Mouse (Mus musculus): Measurements from ENCODE around the gene Ndufs2. TPM values are rescaled to one million over a fixed set of nuclear protein-coding genes. Genes with fewer than 3 reads are reported as not detected.

The Ndufs2 gene
- polyA plus RNA-seq, 1 experiment from 2014 or later, result 234 TPM

GRCm38 (mm10) chr1:171286517-171286916 is 35.3 kb upstream of the Ndufs2 start:
- no peak for ATAC-seq (ENCODE audit: low read depth)
- peak overlapping the region; percentile 70 for H3K4me2 ChIP-seq (ENCODE audit: low read depth, low read length)
- H3K9me3 ChIP-seq (ENCODE audit: control insufficient read depth, low read length), result no peaks in the 10 kb centered on the region
- H3K36me3 ChIP-seq (ENCODE audit: control insufficient read depth, insufficient read depth, low read length), result peaks cover 18% of the 10 kb centered on the region
- WGBS, result 93% methylated on average over 19 of the region's 19 CpGs
- H3K27me3 ChIP-seq (ENCODE audit: control insufficient read depth, insufficient read depth, low read length), result no peaks in the 10 kb centered on the region
- peaks cover 9% of the 10 kb centered on the region for H3K4me1 ChIP-seq (ENCODE audit: control insufficient read depth, insufficient read depth, low read length)
- peak overlapping the region; percentile 94; the same call in 1 of the 2 replicates for H3K4me3 ChIP-seq (ENCODE audit: low read depth, low read length)
- H3K9ac ChIP-seq (replicated peaks; ENCODE audit: low read depth, low read length), result peak overlapping the region; percentile 98; the same call in 1 of the 2 replicates
- no peak overlapping the region for H3K27ac ChIP-seq (ENCODE audit: low read depth, low read length)

GRCm38 (mm10) chr1:171285096-171285892 is 34.1 kb upstream of the Ndufs2 start:
- H3K4me3 ChIP-seq (ENCODE audit: low read depth, low read length), result no peak overlapping the region
- 86% methylated on average over 20 of the region's 20 CpGs for WGBS
- H3K9ac ChIP-seq (replicated peaks; ENCODE audit: low read depth, low read length), result no peak overlapping the region
- no peak overlapping the region for H3K4me2 ChIP-seq (ENCODE audit: low read depth, low read length)
- peaks cover 18% of the 10 kb centered on the region for H3K36me3 ChIP-seq (ENCODE audit: control insufficient read depth, insufficient read depth, low read length)
- H3K4me1 ChIP-seq (ENCODE audit: control insufficient read depth, insufficient read depth, low read length), result peaks cover 10% of the 10 kb centered on the region
- H3K27me3 ChIP-seq (ENCODE audit: control insufficient read depth, insufficient read depth, low read length), result no peaks in the 10 kb centered on the region
- ATAC-seq (ENCODE audit: low read depth), result no peak
- no peaks in the 10 kb centered on the region for H3K9me3 ChIP-seq (ENCODE audit: control insufficient read depth, low read length)
- no peak overlapping the region for H3K27ac ChIP-seq (ENCODE audit: low read depth, low read length)

- Histone ChIP-seq H3K9me3 (ENCODE audit: control insufficient read depth, low read length) (no peaks in the 10 kb centered on the region), H3K27me3 (ENCODE audit: control insufficient read depth, insufficient read depth, low read length) (no peaks in the 10 kb centered on the region), H3K4me3 (ENCODE audit: low read depth, low read length) (no peak overlapping the region), H3K27ac (ENCODE audit: low read depth, low read length) (no peak overlapping the region), H3K9ac (replicated peaks; ENCODE audit: low read depth, low read length) (no peak overlapping the region), H3K36me3 (ENCODE audit: control insufficient read depth, insufficient read depth, low read length) (peaks cover 18% of the 10 kb centered on the region), H3K4me2 (ENCODE audit: low read depth, low read length) (no peak overlapping the region), H3K4me1 (ENCODE audit: control insufficient read depth, insufficient read depth, low read length) (peaks cover 16% of the 10 kb centered on the region)
- 89% methylated on average over 15 of the region's 15 CpGs for WGBS
- no peak for ATAC-seq (ENCODE audit: low read depth)
Observed at GRCm38 (mm10) chr1:171284491-171284890, 33.3 kb upstream of the Ndufs2 start.

DNA sequence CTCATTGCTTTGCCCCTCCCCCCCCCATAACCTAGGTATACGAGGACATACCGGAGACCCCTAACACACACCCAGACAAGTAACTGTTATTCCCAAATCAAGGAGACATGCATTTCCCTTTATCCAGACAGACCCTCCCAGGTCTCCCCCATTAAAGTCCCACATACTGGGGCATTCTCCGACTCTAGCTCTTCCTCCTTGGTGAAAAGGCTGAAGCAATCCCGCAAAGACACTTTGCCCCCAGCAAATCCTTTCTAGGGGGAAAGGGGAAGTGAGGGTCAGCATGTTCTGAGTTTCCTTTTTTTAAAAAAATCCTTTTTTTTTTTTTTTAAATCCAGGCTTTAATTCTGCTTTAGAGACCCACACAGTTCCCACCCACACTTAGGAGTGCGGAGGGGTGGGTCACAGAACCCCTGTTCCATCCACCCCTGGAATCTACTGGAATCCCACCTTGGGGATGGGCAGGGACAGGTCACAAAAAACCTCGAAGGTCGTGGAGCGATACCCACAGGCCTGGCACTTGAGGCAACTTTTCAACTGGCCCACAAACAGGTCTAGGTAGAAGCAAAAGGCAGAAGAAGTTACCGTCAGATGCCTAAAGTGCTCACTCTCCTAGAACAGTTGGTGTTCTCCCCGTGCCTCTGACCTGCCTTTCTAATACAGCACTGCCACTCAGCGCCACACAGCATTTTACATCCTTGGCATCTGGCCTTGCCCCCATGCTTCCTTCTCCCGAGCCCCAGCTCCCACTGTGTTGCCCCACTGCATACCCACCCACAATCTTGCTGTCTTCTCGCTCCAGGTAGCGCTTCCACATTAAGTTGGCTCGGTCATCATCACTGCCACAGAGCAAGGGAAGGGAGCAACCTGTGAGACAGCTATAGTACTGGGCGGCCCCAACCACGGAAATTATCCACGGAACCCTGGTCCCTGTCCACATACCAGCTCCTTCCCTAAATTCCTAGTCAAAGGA is 32.3 kb upstream of the Ndufs2 start:
- no peak overlapping the region for H3K27ac ChIP-seq (ENCODE audit: low read depth, low read length)
- H3K9me3 ChIP-seq (ENCODE audit: control insufficient read depth, low read length), result no peaks in the 10 kb centered on the region
- no peak overlapping the region for H3K4me3 ChIP-seq (ENCODE audit: low read depth, low read length)
- peaks cover 16% of the 10 kb centered on the region for H3K4me1 ChIP-seq (ENCODE audit: control insufficient read depth, insufficient read depth, low read length)
- ATAC-seq (ENCODE audit: low read depth), result no peak
- H3K4me2 ChIP-seq (ENCODE audit: low read depth, low read length), result no peak overlapping the region
- WGBS, result 93% methylated on average over 18 of the region's 18 CpGs
- H3K9ac ChIP-seq (replicated peaks; ENCODE audit: low read depth, low read length), result no peak overlapping the region
- no peaks in the 10 kb centered on the region for H3K27me3 ChIP-seq (ENCODE audit: control insufficient read depth, insufficient read depth, low read length)
- H3K36me3 ChIP-seq (ENCODE audit: control insufficient read depth, insufficient read depth, low read length), result peaks cover 18% of the 10 kb centered on the region

GRCm38 (mm10) chr1:171282086-171282805 is 31.1 kb upstream of the Ndufs2 start:
- H3K4me3 ChIP-seq (ENCODE audit: low read depth, low read length), result no peak overlapping the region
- no peak for ATAC-seq (ENCODE audit: low read depth)
- no peak overlapping the region for H3K4me2 ChIP-seq (ENCODE audit: low read depth, low read length)
- H3K9me3 ChIP-seq (ENCODE audit: control insufficient read depth, low read length), result no peaks in the 10 kb centered on the region
- peaks cover 22% of the 10 kb centered on the region for H3K36me3 ChIP-seq (ENCODE audit: control insufficient read depth, insufficient read depth, low read length)
- H3K9ac ChIP-seq (replicated peaks; ENCODE audit: low read depth, low read length), result no peak overlapping the region
- no peak overlapping the region for H3K27ac ChIP-seq (ENCODE audit: low read depth, low read length)
- no peaks in the 10 kb centered on the region for H3K27me3 ChIP-seq (ENCODE audit: control insufficient read depth, insufficient read depth, low read length)
- peaks cover 16% of the 10 kb centered on the region for H3K4me1 ChIP-seq (ENCODE audit: control insufficient read depth, insufficient read depth, low read length)
- WGBS, result 82% methylated on average over 18 of the region's 18 CpGs

DNA sequence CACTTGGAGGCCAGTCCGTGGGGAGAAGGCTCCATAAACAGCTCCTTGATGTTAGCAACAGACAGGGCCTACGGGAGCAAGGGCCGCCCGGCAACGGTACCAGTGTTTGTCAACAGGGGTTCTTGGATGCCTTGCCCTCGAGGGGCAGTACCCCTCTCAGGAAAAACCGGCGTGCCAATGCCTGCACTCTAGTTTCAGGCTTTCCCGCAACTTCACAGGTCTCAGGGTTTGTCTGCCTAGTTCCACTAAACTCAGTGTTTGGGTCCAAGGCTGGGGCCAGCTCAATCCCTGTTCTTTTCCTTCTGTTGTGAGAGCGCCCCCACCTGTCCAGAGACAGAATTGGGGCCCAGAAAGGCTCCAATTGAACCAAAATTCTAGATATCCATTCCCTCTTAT is 30.3 kb upstream of the Ndufs2 start:
- Histone ChIP-seq H3K4me2 (ENCODE audit: low read depth, low read length) (peak overlapping the region; percentile 49), H3K4me3 (ENCODE audit: low read depth, low read length) (peak overlapping the region; percentile 48), H3K27ac (ENCODE audit: low read depth, low read length) (peak overlapping the region; percentile 60; the same call in 1 of the 2 replicates), H3K36me3 (ENCODE audit: control insufficient read depth, insufficient read depth, low read length) (peaks cover 29% of the 10 kb centered on the region), H3K9ac (replicated peaks; ENCODE audit: low read depth, low read length) (0 out of 2 replicates have a peak overlapping the region, but pooled peaks have one; percentile 12), H3K9me3 (ENCODE audit: control insufficient read depth, low read length) (no peaks in the 10 kb centered on the region), H3K4me1 (ENCODE audit: control insufficient read depth, insufficient read depth, low read length) (peaks cover 13% of the 10 kb centered on the region), H3K27me3 (ENCODE audit: control insufficient read depth, insufficient read depth, low read length) (no peaks in the 10 kb centered on the region)
- ATAC-seq (ENCODE audit: low read depth), result peak; percentile 42
- under 1% methylated on average over 10 of the region's 10 CpGs for WGBS

GRCm38 (mm10) chr1:171280916-171281527 is 29.8 kb upstream of the Ndufs2 start, which contains the start of gene Ppox:
Ppox (minus strand) TSS chr1:171281186.
- ATAC-seq (ENCODE audit: low read depth), result peak; percentile 98
- Histone ChIP-seq H3K9ac (replicated peaks; ENCODE audit: low read depth, low read length) (peak within 1 kb of the TSS; percentile 47), H3K27me3 (ENCODE audit: control insufficient read depth, insufficient read depth, low read length) (no peaks in the 10 kb centered on the region), H3K27ac (ENCODE audit: low read depth, low read length) (peak within 1 kb of the TSS; percentile 60; the same call in 1 of the 2 replicates), H3K4me3 (ENCODE audit: low read depth, low read length) (peak within 1 kb of the TSS; percentile 48), H3K9me3 (ENCODE audit: control insufficient read depth, low read length) (no peaks in the 10 kb centered on the region), H3K4me2 (ENCODE audit: low read depth, low read length) (peak within 1 kb of the TSS; percentile 66), H3K36me3 (ENCODE audit: control insufficient read depth, insufficient read depth, low read length) (peaks cover 34% of the 10 kb centered on the region), H3K4me1 (ENCODE audit: control insufficient read depth, insufficient read depth, low read length) (peaks cover 9% of the 10 kb centered on the region)
- WGBS, result under 1% methylated on average over 26 of the region's 26 CpGs

- Histone ChIP-seq H3K27me3 (ENCODE audit: control insufficient read depth, insufficient read depth, low read length) (no peaks in the 10 kb centered on the region), H3K4me1 (ENCODE audit: control insufficient read depth, insufficient read depth, low read length) (peaks cover 7% of the 10 kb centered on the region), H3K36me3 (ENCODE audit: control insufficient read depth, insufficient read depth, low read length) (peaks cover 33% of the 10 kb centered on the region), H3K9ac (replicated peaks; ENCODE audit: low read depth, low read length) (peak overlapping the region; percentile 47), H3K4me2 (ENCODE audit: low read depth, low read length) (peak overlapping the region; percentile 66), H3K9me3 (ENCODE audit: control insufficient read depth, low read length) (no peaks in the 10 kb centered on the region), H3K4me3 (ENCODE audit: low read depth, low read length) (peak overlapping the region; percentile 48), H3K27ac (ENCODE audit: low read depth, low read length) (no peak overlapping the region)
- WGBS, result 2% methylated on average over 25 of the region's 25 CpGs
- no peak; the same call in 1 of the 2 replicates for ATAC-seq (ENCODE audit: low read depth)
Observed at GRCm38 (mm10) chr1:171280250-171280915, 29.2 kb upstream of the Ndufs2 start.

Measured in neural tube, embryonic 14.5 days (tissue).